Mouse (Mus musculus) hindlimb bud, embryonic 11.5 days (tissue): Measurements from ENCODE around the gene Usp33.

Experiments used
- DNase-seq: peaks from one replicate; pipeline ENCODE4 v3.0.0-alpha.2; 2012; ENCODE audit warnings: low read depth, low spot score; ENCODE audit errors: extremely low spot score

Usp33 gene

DNA sequence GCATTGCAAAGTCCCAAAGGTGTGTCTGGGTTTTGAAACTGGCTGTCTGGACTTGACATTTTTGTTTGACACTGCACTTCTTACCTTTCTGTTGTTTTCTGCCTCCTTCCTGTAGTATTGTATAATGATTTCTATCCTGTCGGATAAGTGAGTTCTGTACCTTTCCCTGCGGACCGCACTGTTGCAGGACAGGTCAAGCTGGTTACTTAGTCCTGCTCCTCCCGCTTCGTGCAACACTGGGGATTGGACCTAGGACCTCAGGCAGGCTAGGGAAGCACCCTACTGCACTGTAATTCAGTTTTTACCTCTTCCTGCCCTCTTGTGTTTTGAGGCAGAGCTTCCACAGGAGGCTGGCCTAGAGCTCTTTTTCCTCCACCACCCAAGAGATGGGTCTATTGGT lies 54.2 kb downstream of the Usp33 start:
- DNase-seq = no peak

DNA sequence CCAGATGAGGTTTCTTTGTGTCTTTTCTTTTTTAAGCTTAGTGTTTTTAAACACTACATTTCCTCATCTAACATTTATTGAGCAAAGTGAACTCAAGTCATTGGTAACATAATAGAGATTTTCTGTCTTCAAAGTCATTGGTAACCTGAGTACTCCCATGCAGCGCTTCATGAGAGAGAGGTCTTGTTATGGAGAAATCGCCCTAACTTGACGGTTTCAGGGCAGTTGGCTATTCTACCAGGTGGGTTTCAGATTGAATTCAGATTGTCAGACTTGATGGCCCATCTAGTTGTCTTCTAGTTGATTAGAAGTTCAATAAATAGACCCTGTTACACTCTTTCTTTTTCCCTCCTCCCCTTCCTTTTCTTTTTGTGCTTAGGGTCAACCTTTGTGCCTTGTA lies 54.6 kb downstream of the Usp33 start:
- no peak for DNase-seq

- no peak for DNase-seq
Measured at GRCm38 (mm10) chr3:152401964-152402670, 55.8 kb downstream of the Usp33 start.

GRCm38 (mm10) chr3:152402671-152403066 lies 56.4 kb downstream of the Usp33 start:
- DNase-seq = no peak

GRCm38 (mm10) chr3:152403827-152404226 lies 57.5 kb downstream of the Usp33 start:
- DNase-seq = no peak

DNA sequence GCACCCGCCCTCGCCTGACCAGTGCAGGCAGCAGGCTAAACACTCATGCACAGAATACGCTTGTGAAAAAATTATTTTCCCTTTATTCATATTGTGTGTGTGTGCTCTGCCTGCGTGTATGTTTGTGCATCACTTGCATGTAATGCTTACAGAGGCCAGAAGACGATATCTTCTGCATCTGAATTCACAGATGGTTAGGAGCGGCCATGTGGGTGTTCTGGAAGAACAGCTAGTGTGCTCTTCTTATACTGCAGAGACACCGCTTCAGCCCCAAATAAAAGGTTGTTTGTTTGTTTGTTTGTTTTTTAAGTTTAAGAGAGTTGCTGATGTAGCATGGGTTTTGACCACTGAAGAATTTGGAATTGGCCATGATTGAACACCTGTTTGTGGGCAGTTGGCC lies 59.1 kb downstream of the Usp33 start:
- DNase-seq = no peak

DNA sequence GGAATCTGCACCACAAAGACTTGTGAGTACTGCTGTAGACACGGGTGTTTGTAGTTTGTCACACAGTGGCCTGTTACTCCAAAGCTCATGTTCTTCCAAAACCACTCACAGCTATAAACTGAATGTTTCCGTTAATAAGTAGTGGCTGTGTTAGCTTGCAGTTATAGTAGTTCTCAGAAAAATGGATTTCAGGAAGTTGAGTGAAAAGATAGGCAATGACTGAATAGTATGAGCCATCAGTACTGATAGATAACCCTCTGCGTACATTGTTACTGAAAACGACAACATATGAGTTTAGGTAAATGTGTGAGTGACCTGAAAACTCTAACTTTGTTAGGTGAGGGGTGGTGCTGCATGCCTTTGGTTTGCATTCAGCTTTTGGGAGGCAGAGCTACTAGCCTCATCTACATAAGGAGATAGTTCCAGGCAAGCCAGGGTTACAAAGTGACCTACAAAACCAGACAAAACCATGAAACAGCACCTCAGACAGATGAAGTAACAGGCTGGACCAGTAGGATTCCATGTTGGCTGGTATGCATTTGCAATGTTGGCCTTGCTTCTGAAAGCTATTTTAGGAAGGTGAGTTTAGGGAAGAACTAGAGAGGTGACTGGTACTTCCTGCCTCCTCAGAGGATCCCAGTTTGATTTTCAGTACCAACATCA lies 59.8 kb downstream of the Usp33 start:
- DNase-seq = no peak

- no peak for DNase-seq
Measured at GRCm38 (mm10) chr3:152410980-152411551, 64.8 kb downstream of the Usp33 start.

GRCm38 (mm10) chr3:152412362-152412761 lies 66.1 kb downstream of the Usp33 start:
- DNase-seq = no peak

DNA sequence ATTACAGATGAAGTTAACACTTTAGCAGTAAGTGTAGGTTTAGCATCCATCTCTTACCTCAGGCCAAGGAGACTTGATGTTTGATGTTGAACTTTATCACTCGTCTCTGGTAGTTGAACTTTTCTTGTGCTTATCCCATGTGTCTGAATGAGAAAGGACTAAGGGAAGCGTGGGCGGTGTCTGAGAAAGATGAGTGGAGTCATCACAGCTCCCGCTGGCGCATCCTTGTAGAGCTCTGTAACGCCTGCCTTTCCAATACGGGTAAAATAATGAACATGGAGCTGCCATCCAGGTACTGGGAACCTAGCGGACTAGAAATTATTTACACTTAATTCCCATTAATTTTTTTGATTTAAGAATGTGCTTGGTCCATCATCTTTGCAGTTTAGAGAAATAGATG lies 82.6 kb downstream of the Usp33 start:
- DNase-seq = no peak

DNA sequence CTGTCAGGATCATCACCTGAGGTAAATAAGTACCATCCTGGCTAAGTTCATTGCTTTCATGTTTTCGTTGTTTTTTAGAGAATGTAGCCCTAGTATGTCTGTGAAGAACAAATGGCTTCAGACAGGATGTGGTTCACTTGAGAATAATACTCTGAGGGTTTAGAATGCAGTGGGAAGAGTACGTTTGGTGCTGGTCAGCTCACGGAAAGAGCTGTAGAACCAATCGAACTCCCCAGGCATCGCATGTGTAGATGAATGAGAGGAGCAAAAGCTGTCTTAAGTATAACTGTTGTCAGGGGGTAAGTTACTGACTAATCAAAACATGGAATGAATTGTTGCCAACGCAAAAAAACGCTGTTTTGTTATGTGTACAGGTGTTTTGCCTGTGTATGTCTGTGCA lies 86.4 kb downstream of the Usp33 start:
- DNase-seq = no peak

- DNase-seq = no peak
Measured at GRCm38 (mm10) chr3:152435590-152435989, 89.3 kb downstream of the Usp33 start.

DNA sequence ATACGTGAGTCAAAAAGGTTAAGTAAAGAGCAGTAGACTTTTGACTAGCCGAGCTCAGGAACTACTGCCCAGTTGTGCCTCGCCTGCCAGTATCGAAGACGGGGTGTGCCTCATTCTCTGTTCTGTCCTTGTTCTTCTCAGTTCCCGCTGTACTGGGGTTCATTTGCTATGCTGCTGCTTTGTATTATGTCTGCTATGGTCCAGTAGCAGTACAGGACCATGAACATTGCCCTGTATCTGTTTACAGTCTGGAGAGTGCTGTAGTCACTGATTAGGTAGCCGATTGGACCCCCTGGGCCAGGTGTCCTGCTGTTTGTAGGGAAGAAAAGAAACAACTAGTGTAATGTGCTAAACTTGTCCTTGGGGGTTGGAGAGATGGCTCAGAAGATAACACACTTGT lies 91.8 kb downstream of the Usp33 start:
- DNase-seq = no peak

- no peak for DNase-seq
Measured at GRCm38 (mm10) chr3:152442795-152443194, 96.5 kb downstream of the Usp33 start.
